Mouse (Mus musculus) neural tube, embryonic 10.5 days (tissue): Measurements from ENCODE around the gene Olfr782.
"Not testable (repeated sequence)": the region's sequence is repeated elsewhere in the genome, so short reads cannot be mapped to it uniquely, and the experiment has no call there.

ENCODE experiments used
- DNase-seq: peaks from one replicate; pipeline ENCODE4 v3.0.0-alpha.2; 2017; ENCODE audit warnings: low spot score; ENCODE audit errors: extremely low spot score

Olfr782 gene

GRCm38 (mm10) chr10:129348550-129348949 lies at the start of gene Olfr782:
Gene Olfr782 (plus strand): TSS chr10:129348850.
- no peak for DNase-seq

GRCm38 (mm10) chr10:129312973-129313372 lies 35.7 kb upstream of the Olfr782 start:
- not testable (repeated sequence) for DNase-seq

- DNase-seq = not testable (repeated sequence)
These were observed 35.1 kb upstream of the Olfr782 start for GRCm38 (mm10) chr10:129313521-129313920.

- no peak for DNase-seq
These were observed 30.8 kb upstream of the Olfr782 start, which contains the start of gene Olfr780 for GRCm38 (mm10) chr10:129317817-129318216. Gene Olfr780 (plus strand): TSS chr10:129318117.

GRCm38 (mm10) chr10:129328554-129328953 lies 20.1 kb upstream of the Olfr782 start, which contains the start of gene Olfr781:
Gene Olfr781 (plus strand): TSS chr10:129328854.
- no peak for DNase-seq

- DNase-seq = not testable (repeated sequence)
These were observed 3.8 kb downstream of the Olfr782 start for GRCm38 (mm10) chr10:129352475-129352874.

- not testable (repeated sequence) for DNase-seq
These were observed 7.8 kb downstream of the Olfr782 start for GRCm38 (mm10) chr10:129356496-129356895.

GRCm38 (mm10) chr10:129357307-129357706 lies 8.7 kb downstream of the Olfr782 start:
- DNase-seq = no peak

- DNase-seq = not testable (repeated sequence)
These were observed 25.4 kb downstream of the Olfr782 start for GRCm38 (mm10) chr10:129374051-129374450.

- no peak for DNase-seq
These were observed 35.1 kb downstream of the Olfr782 start, which contains the start of gene Olfr784 for GRCm38 (mm10) chr10:129383783-129384182. Gene Olfr784 (plus strand): TSS chr10:129384083.

GRCm38 (mm10) chr10:129400892-129401291 lies 52.2 kb downstream of the Olfr782 start:
- no peak for DNase-seq
